Comparison of ENCODE assay signal across 9 mouse cellular contexts in genomic region chr5:117505204-117505603, GRCm38 (mm10).
DNase-seq lines count a peak whose midpoint lies in the region; ATAC-seq and TF ChIP-seq lines count a peak whose summit lies in the region.
"Had no signal": no experiment of that assay in that cellular context is flagged by ENCODE, and none has a peak within 500 bp of the region (broad histone marks: within the 10 kb centered on the region; RNA-seq: fewer than 3 reads in every experiment).

No protein-coding gene starts in this region.

- no peak overlapping the region for H3K4me3 ChIP-seq in layer of hippocampus, adult 2 months
- H3K4me3 ChIP-seq: heart, embryonic 15.5 days had no signal

- 0 out of 2 replicates have a peak overlapping the region, but pooled peaks have one; percentile 55 for H3K27ac ChIP-seq in layer of hippocampus, adult 2 months
- H3K27ac ChIP-seq: heart, embryonic 15.5 days had no signal

- peak; percentile 73 to 77 for DNase-seq in CD8-positive naive resting alpha-beta T cell, adult 2 months (ENCODE audit: low read depth in 2 of 2, low spot score in 2 of 2)
- peak; percentile 74 for DNase-seq in T-cell, adult 2 months (ENCODE audit: low spot score)
- DNase-seq in cerebellum, postnatal 25 days, result peak; percentile 85 to 87
- peak; percentile 54 to 79 for DNase-seq in layer of hippocampus, adult 2 months (ENCODE audit: low spot score in 2 of 2)
- peak; percentile 72 for DNase-seq in lung, postnatal 10 days
- peak; percentile 72 for DNase-seq in right cerebral cortex, adult 18-20 months
- DNase-seq in urinary bladder, postnatal 25 days (ENCODE audit: low spot score), result peak; percentile 60

- peak; percentile 69 for ATAC-seq in granulocyte monocyte progenitor cell, adult 5-6 weeks (replicated peaks; ENCODE audit: poor library complexity, severe bottlenecking)

- peak; percentile 97 for TF ChIP-seq CTCF in layer of hippocampus, adult 2 months (conservative IDR thresholded peaks at IDR 0.05)
